Mouse (Mus musculus): ENCODE measurements around the gene Hip1r. TPM values are rescaled to one million over a fixed set of nuclear protein-coding genes. Genes with fewer than 3 reads are reported as not detected.

The Hip1r gene
- 10 to 100 TPM; 73.4 to 78.7 TPM for total RNA-seq (2023)

GRCm38 (mm10) chr5:123973299-123974178 is at the start of gene Hip1r:
Gene Hip1r, plus strand, starts transcription at chr5:123973628.

GRCm38 (mm10) chr5:123927118-123927517 is 46.3 kb upstream of the Hip1r start, which contains the start of gene Gm43518:
Gene Gm43518, plus strand, starts transcription at chr5:123927418.

GRCm38 (mm10) chr5:123930508-123930989 is 42.9 kb upstream of the Hip1r start, which contains the start of gene Ccdc62:
Gene Ccdc62, plus strand, starts transcription at chr5:123930679.

GRCm38 (mm10) chr5:124032001-124032508 is 58.6 kb downstream of the Hip1r start, which contains the start of gene Vps37b:
Gene Vps37b, minus strand, starts transcription at chr5:124032270.

Other genes starting within 250 kb of the Hip1r start
- gene Rsrc2, start 224.2 kb upstream of the Hip1r start, total RNA-seq (2023): 100 to 1,000 TPM in 1 of 2 experiments, 10 to 100 TPM in 1; 99.0 to 103 TPM
- gene Kntc1, start 223.9 kb upstream of the Hip1r start, total RNA-seq (2023): 10 to 100 TPM; 33.8 to 38.0 TPM
- gene Hcar2, start 108.1 kb upstream of the Hip1r start, total RNA-seq (2023): 100 to 1,000 TPM in 1 of 2 experiments, 10 to 100 TPM in 1; 93.7 to 125 TPM
- gene Hcar1, start 93.6 kb upstream of the Hip1r start, total RNA-seq (2023): not detected
- 10 to 100 TPM; 20.1 to 24.9 TPM for gene Denr, start 66.5 kb upstream of the Hip1r start, total RNA-seq (2023)
- 1 to 10 TPM in 1 of 2 experiments, not detected in 1; 1.4 TPM for gene Gm43518, start 46.2 kb upstream of the Hip1r start, total RNA-seq (2023)
- 1 to 10 TPM in 1 of 2 experiments, under 1 TPM in 1; 0.31 to 2.5 TPM for gene Ccdc62, start 42.9 kb upstream of the Hip1r start, total RNA-seq (2023)
- 10 to 100 TPM; 43.0 to 46.7 TPM for gene Vps37b, start 58.6 kb downstream of the Hip1r start, total RNA-seq (2023)
- gene Abcb9, start 122.2 kb downstream of the Hip1r start, total RNA-seq (2023): 1 to 10 TPM; 5.4 to 6.5 TPM
- gene Ogfod2, start 138.7 kb downstream of the Hip1r start, total RNA-seq (2023): 10 to 100 TPM; 13.0 to 14.2 TPM
- 10 to 100 TPM; 35.8 to 39.3 TPM for gene Arl6ip4, start 142.5 kb downstream of the Hip1r start, total RNA-seq (2023)

Measured in neutrophil, adult 83 days (primary cell).